25 mouse cellular contexts compared by ENCODE assay signal in the genomic region with DNA sequence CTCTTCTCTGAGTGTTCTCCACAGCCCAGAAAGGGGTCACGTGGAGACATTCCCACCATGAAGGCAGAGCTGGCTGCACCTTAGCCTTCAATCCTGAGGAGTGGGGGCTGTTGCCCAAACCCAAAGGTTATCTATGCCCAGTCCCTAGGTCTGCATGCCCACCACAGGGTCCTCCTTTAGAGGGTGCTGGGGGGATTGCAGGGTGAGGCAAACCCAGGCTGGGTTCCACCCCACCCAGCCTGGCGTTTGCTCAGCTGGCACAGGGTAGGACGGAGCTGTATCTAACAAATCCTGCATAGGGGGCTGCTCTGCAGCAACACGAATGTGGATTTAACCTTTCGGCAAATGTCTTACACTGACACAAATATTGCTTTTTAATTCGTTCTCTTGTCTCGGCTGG. TPM values are rescaled to one million over a fixed set of nuclear protein-coding genes. Genes with fewer than 3 reads are reported as not detected.
DNase-seq lines count a peak whose midpoint lies in the region; ATAC-seq and TF ChIP-seq lines count a peak whose summit lies in the region.
"Had no signal": no experiment of that assay in that cellular context is flagged by ENCODE, and none has a peak within 500 bp of the region (broad histone marks: within the 10 kb centered on the region; RNA-seq: fewer than 3 reads in every experiment).

No protein-coding gene starts in this region.

- ATAC-seq in heart, embryonic 11.5 days (replicated peaks; ENCODE audit: insufficient number of reproducible peaks, low FRiP score, low TSS enrichment), result no peak
- no peak for ATAC-seq in midbrain, embryonic 12.5 days (ENCODE audit: low FRiP score, low read depth)
- ATAC-seq in midbrain, postnatal 0 days (ENCODE audit: low FRiP score), result no peak
- ATAC-seq: inflammation-experienced regulatory T-cells, adult 6 months; liver, postnatal 0 days had no signal

- WGBS in heart, embryonic 11.5 days (ENCODE audit: insufficient replicate concordance), result 64% methylated on average over 7 of the region's 7 CpGs
- 70% methylated on average over 7 of the region's 7 CpGs for WGBS in midbrain, embryonic 12.5 days
- 52% methylated on average over 7 of the region's 7 CpGs for WGBS in midbrain, postnatal 0 days
- WGBS in limb, embryonic 10.5 days, result 75% methylated on average over 7 of the region's 7 CpGs
- WGBS in olfactory bulb, adult 2 months, result 33% methylated on average over 7 of the region's 7 CpGs

- peaks cover 75% of the 10 kb centered on the region for H3K27me3 ChIP-seq in heart, embryonic 11.5 days (ENCODE audit: control insufficient read depth, insufficient read depth, low read length)
- peaks cover 8% of the 10 kb centered on the region for H3K27me3 ChIP-seq in midbrain, embryonic 12.5 days
- no peaks in the 10 kb centered on the region for H3K27me3 ChIP-seq in midbrain, postnatal 0 days (ENCODE audit: insufficient read depth, low read length)
- H3K27me3 ChIP-seq in limb, embryonic 10.5 days (ENCODE audit: low read depth, poor library complexity, severe bottlenecking), result peaks cover 51% of the 10 kb centered on the region

- H3K4me2 ChIP-seq in heart, embryonic 11.5 days, result no peak overlapping the region
- no peak overlapping the region for H3K4me2 ChIP-seq in midbrain, embryonic 12.5 days (replicated peaks)
- H3K4me2 ChIP-seq in midbrain, postnatal 0 days (ENCODE audit: low read depth, low read length, poor library complexity, severe bottlenecking), result no peak overlapping the region
- H3K4me2 ChIP-seq: liver, embryonic 11.5 days had no signal

- no peaks in the 10 kb centered on the region for H3K9me3 ChIP-seq in heart, embryonic 11.5 days (replicated peaks; ENCODE audit: control insufficient read depth, low read length)
- H3K9me3 ChIP-seq in midbrain, embryonic 12.5 days, result no peaks in the 10 kb centered on the region
- no peaks in the 10 kb centered on the region for H3K9me3 ChIP-seq in midbrain, postnatal 0 days (ENCODE audit: low read length)
- H3K9me3 ChIP-seq in limb, embryonic 10.5 days (replicated peaks), result no peaks in the 10 kb centered on the region

- intact Hi-C loops in heart, postnatal 14 days (cut with DNase I), result no loop called here

- H3K27ac ChIP-seq in heart, embryonic 11.5 days (ENCODE audit: low read depth, low read length), result no peak overlapping the region
- H3K27ac ChIP-seq in midbrain, embryonic 12.5 days (replicated peaks), result peak overlapping the region; percentile 30; the same call in 1 of the 2 replicates
- no peak overlapping the region for H3K27ac ChIP-seq in midbrain, postnatal 0 days (ENCODE audit: low read depth, low read length)
- peak overlapping the region; percentile 55; the same call in 1 of the 2 replicates for H3K27ac ChIP-seq in limb, embryonic 10.5 days
- H3K27ac ChIP-seq in olfactory bulb, adult 2 months (ENCODE audit: insufficient read depth, low read depth, low read length), result peak overlapping the region; percentile 79
- H3K27ac ChIP-seq: kidney, postnatal 0 days had no signal

- no peak for TF ChIP-seq CTCF in midbrain, postnatal 0 days (IDR thresholded peaks at IDR 0.05)
- TF ChIP-seq CTCF in olfactory bulb, adult 2 months (IDR thresholded peaks at IDR 0.05; ENCODE audit: insufficient read depth, low read depth, low read length), result no peak

- no peak overlapping the region for H3K4me3 ChIP-seq in heart, embryonic 11.5 days (ENCODE audit: low read depth, low read length)
- H3K4me3 ChIP-seq in midbrain, embryonic 12.5 days, result no peak overlapping the region
- no peak overlapping the region for H3K4me3 ChIP-seq in midbrain, postnatal 0 days (ENCODE audit: low read depth, low read length)
- H3K4me3 ChIP-seq in limb, embryonic 10.5 days, result no peak overlapping the region
- no peak overlapping the region for H3K4me3 ChIP-seq in olfactory bulb, adult 2 months (ENCODE audit: insufficient read depth, low read depth, low read length)

- H3K4me1 ChIP-seq in heart, embryonic 11.5 days (ENCODE audit: control insufficient read depth, insufficient read depth, low read length), result peaks cover 6% of the 10 kb centered on the region
- peaks cover 48% of the 10 kb centered on the region for H3K4me1 ChIP-seq in midbrain, embryonic 12.5 days
- H3K4me1 ChIP-seq in midbrain, postnatal 0 days (ENCODE audit: insufficient read depth, low read length), result no peaks in the 10 kb centered on the region; the same call in 1 of the 2 replicates
- peaks cover 46% of the 10 kb centered on the region for H3K4me1 ChIP-seq in limb, embryonic 10.5 days
- peaks cover 60% of the 10 kb centered on the region for H3K4me1 ChIP-seq in olfactory bulb, adult 2 months (ENCODE audit: control insufficient read depth, insufficient read depth, low read length)

- H3K9ac ChIP-seq in heart, embryonic 11.5 days (ENCODE audit: low read depth, low read length), result 0 out of 2 replicates have a peak overlapping the region, but pooled peaks have one; percentile 16
- no peak overlapping the region for H3K9ac ChIP-seq in midbrain, embryonic 12.5 days (replicated peaks)
- H3K9ac ChIP-seq in midbrain, postnatal 0 days (replicated peaks; ENCODE audit: low read length, poor library complexity, severe bottlenecking), result no peak overlapping the region
- H3K9ac ChIP-seq: liver, postnatal 0 days had no signal

- no peak for DNase-seq in heart, postnatal 14 days
- no peak for DNase-seq in midbrain, postnatal 0 days (ENCODE audit: low spot score)
- DNase-seq in limb, embryonic 10.5 days (ENCODE audit: low spot score), result no peak
- no peak for DNase-seq in gastrocnemius, postnatal 10 days
- DNase-seq: adrenal gland, adult 2 months; cerebellum, adult 11 months; cerebellum, adult 9-11 months; kidney, adult 18-20 months; left cerebral cortex, postnatal 4 days; liver, postnatal 0 days; lung, postnatal 14 days; right cerebral cortex, postnatal 25 days; spleen, adult 18-20 months; thymus, postnatal 25 days had no signal

- TF ChIP-seq POLR2A in olfactory bulb, adult 2 months (IDR thresholded peaks at IDR 0.05; ENCODE audit: insufficient read depth, low read depth, low read length), result no peak

- H3K36me3 ChIP-seq in heart, embryonic 11.5 days (ENCODE audit: control insufficient read depth, insufficient read depth, low read length), result no peaks in the 10 kb centered on the region
- no peaks in the 10 kb centered on the region for H3K36me3 ChIP-seq in midbrain, embryonic 12.5 days
- H3K36me3 ChIP-seq in midbrain, postnatal 0 days (ENCODE audit: insufficient read depth, low read length), result no peaks in the 10 kb centered on the region
- H3K36me3 ChIP-seq in limb, embryonic 10.5 days, result no peaks in the 10 kb centered on the region

RNA-seq across cellular contexts. Expression of a gene that starts 29.2 kb away (rescaled TPM):
- 1.5 TPM in 2 replicates for polyA plus RNA-seq in heart, embryonic 11.5 days (2014; fragmentation: Nextera tagmentation; extraction: Ambion mirVana)
- total RNA-seq in heart, postnatal 14 days (2021), result not detected
- 16.2 and 28.5 TPM in 2 replicates for polyA plus RNA-seq in midbrain, embryonic 12.5 days (2016; fragmentation: Nextera tagmentation; extraction: Ambion mirVana)
- 23.8 and 27.1 TPM in 2 replicates for total RNA-seq in midbrain, postnatal 0 days (2014; rRNA removed)
- 26.2 and 35.0 TPM in 2 replicates for polyA plus RNA-seq in midbrain, postnatal 0 days (2015; fragmentation: Nextera tagmentation; extraction: Ambion mirVana)
- 1.2 TPM in 2 replicates for polyA plus RNA-seq in limb, embryonic 10.5 days (2016; fragmentation: Nextera tagmentation; extraction: Ambion mirVana)
- not detected in 2 replicates for polyA plus RNA-seq in olfactory bulb, adult 2 months (2012; ENCODE audit: insufficient read depth, insufficient read length, low replicate concordance, missing spikeins)
- under 1 TPM; 0.27 to 0.28 TPM for total RNA-seq in gastrocnemius, postnatal 10 days (2021)
- total RNA-seq: common myeloid progenitor, adult 5-6 weeks; megakaryocyte progenitor cell, adult 5-6 weeks; MEL; monocyte, adult 5-6 weeks had no signal
- polyA plus RNA-seq: C2C12; inflammation-experienced regulatory T-cells, adult 6 months; liver, postnatal 0 days had no signal

Comparison
In these comparisons a context has a peak if more than half of its experiments do, and no peak if none do; other contexts are left out.
1. H3K27ac ChIP-seq: peak in midbrain, embryonic 12.5 days (single experiment), limb, embryonic 10.5 days (single experiment) and olfactory bulb, adult 2 months (single experiment); none in heart, embryonic 11.5 days (single experiment) and midbrain, postnatal 0 days (single experiment).